Mouse (Mus musculus): ENCODE results near the gene Dact1. TPM values are rescaled to one million over a fixed set of nuclear protein-coding genes. Genes with fewer than 3 reads are reported as not detected.

The Dact1 gene
- polyA plus RNA-seq, 1 experiment from 2014 or later = 9.7 TPM

- no peaks in the 10 kb centered on the region for H3K9me3 ChIP-seq
- peaks cover 6% of the 10 kb centered on the region; the same call in 1 of the 2 replicates for H3K27me3 ChIP-seq (replicated peaks)
- no peak overlapping the region for H3K4me2 ChIP-seq
- no peak overlapping the region for H3K27ac ChIP-seq (replicated peaks)
- 70% methylated on average over 7 of the region's 7 CpGs for WGBS
- H3K4me1 ChIP-seq = peaks cover 35% of the 10 kb centered on the region
- no peaks in the 10 kb centered on the region for H3K36me3 ChIP-seq
- H3K9ac ChIP-seq = no peak overlapping the region
- no peak for ATAC-seq (ENCODE audit: extremely low read depth, insufficient number of reproducible peaks, low FRiP score, low TSS enrichment)
- no peak overlapping the region for H3K4me3 ChIP-seq
Observed at GRCm38 (mm10) chr12:71365208-71365607, 55.5 kb downstream of the Dact1 start.

GRCm38 (mm10) chr12:71366175-71366574, 56.5 kb downstream of the Dact1 start:
- peaks cover 6% of the 10 kb centered on the region; the same call in 1 of the 2 replicates for H3K27me3 ChIP-seq (replicated peaks)
- no peak overlapping the region for H3K9ac ChIP-seq
- ATAC-seq (ENCODE audit: extremely low read depth, insufficient number of reproducible peaks, low FRiP score, low TSS enrichment) = no peak
- 50% methylated on average over 6 of the region's 6 CpGs for WGBS
- H3K9me3 ChIP-seq = no peaks in the 10 kb centered on the region
- no peak overlapping the region for H3K4me2 ChIP-seq
- no peak overlapping the region for H3K4me3 ChIP-seq
- no peak overlapping the region for H3K27ac ChIP-seq (replicated peaks)
- peaks cover 32% of the 10 kb centered on the region for H3K4me1 ChIP-seq
- H3K36me3 ChIP-seq = no peaks in the 10 kb centered on the region

- 70% methylated on average over 5 of the region's 5 CpGs for WGBS
- Histone ChIP-seq H3K4me1 (peaks cover 32% of the 10 kb centered on the region), H3K27me3 (replicated peaks) (peaks cover 6% of the 10 kb centered on the region; the same call in 1 of the 2 replicates), H3K9me3 (no peaks in the 10 kb centered on the region), H3K4me3 (no peak overlapping the region), H3K9ac (no peak overlapping the region), H3K36me3 (no peaks in the 10 kb centered on the region), H3K4me2 (no peak overlapping the region), H3K27ac (replicated peaks) (no peak overlapping the region)
- no peak for ATAC-seq (ENCODE audit: extremely low read depth, insufficient number of reproducible peaks, low FRiP score, low TSS enrichment)
Observed at GRCm38 (mm10) chr12:71368631-71369030, 58.9 kb downstream of the Dact1 start.

Other genes starting within 250 kb of the Dact1 start
- gene Tomm20l, start 198.5 kb upstream of the Dact1 start, polyA plus RNA-seq (2015; fragmentation: Nextera tagmentation; extraction: Ambion mirVana) = 0.29 TPM in 1 of 2 replicates, not detected in the other
- gene Timm9, start 173.2 kb upstream of the Dact1 start, polyA plus RNA-seq (2015; fragmentation: Nextera tagmentation; extraction: Ambion mirVana) = 93.3 and 116 TPM in 2 replicates
- 9.2 and 10.4 TPM in 2 replicates for gene 2700049A03Rik, start 173.0 kb upstream of the Dact1 start, polyA plus RNA-seq (2015; fragmentation: Nextera tagmentation; extraction: Ambion mirVana)

All from heart, embryonic 13.5 days (tissue).